Mouse (Mus musculus) regulatory T cell (primary cell): Measurements from ENCODE around the gene Pcmt1.

ENCODE experiments used
- in situ Hi-C: fragments of 300-600 bp; cut with MboI, MseI; formaldehyde crosslinking; loops from one replicate; pipeline ENCODE4 v1.15.1; 2025; ENCODE audit warnings: high pct_unique_total_duplicates

The Pcmt1 gene

DNA sequence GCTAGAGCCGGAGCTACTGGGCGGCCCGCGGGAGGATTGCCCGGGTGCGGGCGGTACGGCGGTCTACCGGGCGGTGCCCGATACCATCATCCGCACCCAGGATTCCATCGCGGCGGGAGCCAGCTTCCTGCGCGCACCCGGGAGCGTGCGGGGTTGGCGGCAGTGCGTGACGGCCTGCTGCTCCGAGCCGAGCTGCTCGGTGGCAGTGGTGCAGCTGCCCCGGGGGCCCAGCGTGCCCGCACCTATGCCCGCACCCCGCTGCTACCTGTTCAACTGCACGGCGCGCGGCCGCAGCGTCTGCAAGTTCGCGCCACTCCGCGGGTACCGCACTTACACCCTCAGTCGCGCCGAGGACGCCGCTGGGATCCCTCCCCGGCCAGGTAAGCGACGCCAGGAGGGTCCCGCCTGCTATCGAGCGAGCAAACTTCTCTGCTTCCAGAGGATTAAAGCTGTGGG lies 90.7 kb downstream of the Pcmt1 start:
- in situ Hi-C loops = loop anchor here (5.0 to 25.0 kb wide), 2 partner anchors 368 to 603 kb away; no protein-coding TSS in a partner anchor

DNA sequence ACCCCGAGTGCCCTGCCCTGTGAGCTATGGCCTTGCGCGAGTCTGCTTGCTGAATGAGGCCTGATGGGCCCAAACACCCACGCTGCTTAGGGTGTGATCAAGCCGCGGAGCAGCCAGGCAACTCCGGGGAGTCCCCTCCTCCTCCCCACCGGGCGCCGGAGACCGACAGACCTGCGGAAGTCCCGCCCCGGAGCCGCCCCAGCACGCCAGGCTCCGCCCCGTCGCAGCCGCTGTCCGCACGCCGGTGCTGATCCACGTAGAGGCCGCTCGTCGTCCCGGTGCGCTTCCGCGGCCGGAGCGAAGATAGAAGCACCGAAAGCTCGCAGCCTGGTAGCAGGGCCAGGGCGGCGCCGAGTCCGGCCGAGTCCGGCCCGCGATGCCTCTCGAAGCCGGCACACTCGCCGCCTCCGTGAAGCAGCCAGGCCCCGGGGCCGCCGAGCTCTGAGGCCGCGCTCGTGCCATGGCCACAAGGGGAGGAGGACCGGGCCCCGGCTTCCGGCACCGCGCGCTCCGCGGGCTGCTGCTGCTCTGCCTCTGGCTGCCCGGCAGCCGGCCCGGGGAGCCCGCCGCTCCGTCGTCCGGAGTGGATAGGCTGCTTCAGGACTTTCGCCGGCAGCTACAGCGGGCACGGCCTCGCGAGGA lies 91.2 kb downstream of the Pcmt1 start, which contains the start of gene Lrp11:
Gene Lrp11, plus strand, starts transcription at position 209 of the 642 bp plus-strand sequence.
- in situ Hi-C loops = loop anchor here (5.0 to 25.0 kb wide), 2 partner anchors 367 to 602 kb away; no protein-coding TSS in a partner anchor

DNA sequence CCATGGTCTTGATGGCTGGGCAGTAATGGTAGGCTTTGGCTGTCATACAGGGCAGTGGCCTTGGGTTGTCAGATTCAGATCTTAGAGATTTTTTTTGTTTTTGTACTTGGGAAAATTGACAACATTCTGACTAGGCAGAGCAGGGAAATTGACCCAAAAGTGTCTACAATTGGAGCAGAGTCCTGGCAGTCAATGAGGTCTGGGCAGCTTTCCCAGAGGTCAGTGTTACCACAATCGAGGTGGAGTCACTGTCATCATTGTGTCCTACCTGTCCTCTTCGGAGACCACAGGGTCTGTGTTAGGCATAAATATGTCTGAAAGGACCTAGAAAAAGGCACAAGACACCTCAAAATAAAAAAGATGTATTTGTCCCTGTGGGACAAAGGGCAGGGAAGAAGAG lies 94.2 kb downstream of the Pcmt1 start:
- in situ Hi-C loops = loop anchor here (25.0 kb wide), 1 partner anchor 599 kb away; no protein-coding TSS in a partner anchor

- in situ Hi-C loops = loop anchor here (25.0 kb wide), 1 partner anchor 596 kb away; no protein-coding TSS in a partner anchor
Observed at GRCm38 (mm10) chr10:7582891-7583557, 97.9 kb downstream of the Pcmt1 start.

DNA sequence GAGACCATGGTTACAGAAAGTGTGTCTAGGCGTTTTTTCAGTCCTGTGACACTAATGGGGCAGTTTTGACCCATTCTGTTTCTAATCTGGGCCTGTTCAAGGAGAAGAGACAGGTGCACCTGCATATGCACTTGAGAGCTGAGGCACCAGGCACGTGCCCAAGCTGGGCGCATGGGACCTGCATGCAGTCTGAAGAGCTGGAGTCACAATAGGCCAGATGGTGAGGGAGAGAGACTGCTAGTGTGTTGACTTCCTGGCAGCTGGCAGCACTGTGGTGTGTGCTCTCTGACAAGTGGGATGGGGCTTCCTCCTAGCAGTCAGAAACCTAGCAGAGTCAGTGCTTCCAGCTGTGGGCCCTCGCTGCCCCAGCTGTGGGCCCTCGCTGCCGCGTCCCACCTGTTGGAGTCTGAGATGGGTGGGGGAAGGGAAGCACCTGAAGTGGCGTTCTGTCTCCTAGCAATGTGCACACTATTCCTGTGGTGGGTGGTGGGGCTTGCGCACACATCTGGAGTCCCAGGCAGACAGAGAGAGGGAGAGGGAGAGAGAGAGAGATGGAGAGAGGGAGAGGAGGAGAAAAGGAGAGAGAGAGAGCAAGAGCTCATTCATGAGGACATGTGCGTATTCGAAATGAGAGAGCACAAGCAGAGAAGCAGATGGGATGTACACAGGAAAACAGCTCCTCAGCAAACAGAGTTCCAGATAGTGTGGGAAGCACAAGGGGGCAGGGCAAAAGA lies 98.6 kb downstream of the Pcmt1 start:
- in situ Hi-C loops = loop anchor here (25.0 kb wide), 1 partner anchor 595 kb away; no protein-coding TSS in a partner anchor

GRCm38 (mm10) chr10:7581401-7581800 lies 99.5 kb downstream of the Pcmt1 start:
- in situ Hi-C loops = loop anchor here (25.0 kb wide), 1 partner anchor 594 kb away; no protein-coding TSS in a partner anchor
